Mouse (Mus musculus): ENCODE data around the gene Col24a1.

GRCm38 (mm10) chr3:145556206-145556605 is 263.9 kb downstream of the Col24a1 start:
- TF ChIP-seq CTCF (IDR thresholded peaks at IDR 0.05; ENCODE audit: control insufficient read depth, insufficient read depth, insufficient replicate concordance, low read depth, low read length) (no peak), POLR2A (IDR thresholded peaks at IDR 0.05; ENCODE audit: control insufficient read depth, low read depth, low read length) (no peak)

Measured in testis, adult 2 months (tissue).